Mouse (Mus musculus) liver, embryonic 14.5 days (tissue): ENCODE data around the gene Svs5.
"Not testable (repeated sequence)": the region's sequence is repeated elsewhere in the genome, so short reads cannot be mapped to it uniquely, and the experiment has no call there.

ENCODE experiments used
- CTCF ChIP-seq: IDR thresholded peaks from 2 replicates; pipeline ENCODE4 v1.5.1; 2016; ENCODE audit warnings: antibody characterized with exemption, low read depth, control low read depth
- EP300 ChIP-seq: IDR thresholded peaks from 2 replicates; pipeline ENCODE4 v1.6.1; 2016; ENCODE audit warnings: antibody characterized with exemption, low read depth

GRCm38 (mm10) chr2:164316451-164316850 lies 16.1 kb upstream of the Svs5 start, which contains the start of gene Svs6:
- TF ChIP-seq CTCF, EP300: not testable (repeated sequence)
